Mouse (Mus musculus): ENCODE measurements around the gene Thsd4.

DNA sequence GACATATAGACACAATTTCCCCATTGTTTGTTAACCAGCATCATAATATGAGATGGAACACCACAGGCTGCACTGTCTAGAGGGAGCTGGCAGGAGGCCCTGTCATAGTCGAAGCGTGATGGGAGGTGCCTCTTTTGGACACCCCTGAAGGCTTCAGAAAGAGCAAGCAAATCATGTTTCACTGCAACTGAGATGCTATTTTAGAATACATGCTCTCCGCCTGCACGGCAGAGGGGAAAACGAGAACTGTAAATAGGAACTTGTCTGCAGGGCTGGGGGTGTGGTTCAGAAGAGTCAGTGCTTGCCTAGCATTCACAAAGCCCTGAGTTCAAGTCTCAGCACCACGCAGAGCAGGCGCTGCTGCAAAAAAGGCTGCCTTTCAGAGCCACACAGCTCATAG is 334.9 kb downstream of the Thsd4 start:
- TF ChIP-seq CTCF (IDR thresholded peaks at IDR 0.05; ENCODE audit: low read depth, low read length): no peak
- TF ChIP-seq POLR2A (IDR thresholded peaks at IDR 0.05; ENCODE audit: insufficient read depth, low read length): no peak
